Mouse (Mus musculus) kidney, adult 9 months (tissue): ENCODE data around the gene Tsacc.
"Not testable (repeated sequence)": the region's sequence is repeated elsewhere in the genome, so short reads cannot be mapped to it uniquely, and the experiment has no call there.

Experiments
- DNase-seq: peaks from one replicate; pipeline ENCODE4 v3.0.0; 2022

The Tsacc gene

DNA sequence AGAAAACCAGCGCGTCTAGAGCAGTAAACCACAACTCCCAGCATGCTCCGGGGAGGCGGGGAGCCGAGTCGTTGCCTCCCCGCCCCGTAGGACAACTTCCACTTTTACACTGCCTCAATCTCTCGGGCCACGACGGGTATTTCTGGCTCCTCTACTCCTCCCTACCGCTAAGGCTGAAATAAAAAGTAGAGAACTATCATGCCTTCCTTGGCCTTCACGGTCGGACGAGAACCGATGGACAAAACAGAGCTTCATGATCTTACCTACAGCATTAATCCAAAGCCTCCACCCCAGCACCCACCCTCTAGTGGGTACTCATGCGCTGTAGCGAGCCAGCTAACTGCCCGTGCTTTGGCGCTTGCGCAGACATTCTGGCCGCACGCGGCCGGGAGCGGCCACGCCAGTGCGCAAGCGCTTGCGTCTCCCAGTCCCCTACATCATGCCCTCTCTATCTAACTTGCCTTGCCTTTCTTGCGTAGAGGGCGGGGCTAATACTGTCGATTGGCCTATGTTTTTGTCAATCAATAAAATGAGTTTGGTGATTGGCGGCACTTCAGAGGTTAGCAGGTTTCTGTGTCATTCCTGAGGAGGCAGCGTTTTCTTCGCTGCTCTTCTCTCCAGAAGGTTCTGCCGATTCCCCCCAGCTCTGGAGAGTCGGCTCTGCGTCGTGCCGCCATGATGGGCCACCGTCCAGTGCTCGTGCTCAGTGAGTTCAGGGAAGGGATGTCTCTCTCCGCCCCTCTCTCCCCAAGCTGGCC is at the start of gene Tsacc, which contains the start of gene Cct3:
TSS of gene Tsacc (minus strand) at position 439 of the 758 bp plus-strand sequence.
TSS of gene Cct3 (plus strand) at position 556 of the 758 bp plus-strand sequence.
- DNase-seq = peak; percentile 99

- DNase-seq = no peak
Observed at GRCm38 (mm10) chr3:88339006-88339405, 42.2 kb upstream of the Tsacc start.

- DNase-seq = no peak
Observed at GRCm38 (mm10) chr3:88338316-88338715, 41.5 kb upstream of the Tsacc start.

GRCm38 (mm10) chr3:88337367-88338020 is 40.7 kb upstream of the Tsacc start:
- DNase-seq = peak; percentile 21

DNA sequence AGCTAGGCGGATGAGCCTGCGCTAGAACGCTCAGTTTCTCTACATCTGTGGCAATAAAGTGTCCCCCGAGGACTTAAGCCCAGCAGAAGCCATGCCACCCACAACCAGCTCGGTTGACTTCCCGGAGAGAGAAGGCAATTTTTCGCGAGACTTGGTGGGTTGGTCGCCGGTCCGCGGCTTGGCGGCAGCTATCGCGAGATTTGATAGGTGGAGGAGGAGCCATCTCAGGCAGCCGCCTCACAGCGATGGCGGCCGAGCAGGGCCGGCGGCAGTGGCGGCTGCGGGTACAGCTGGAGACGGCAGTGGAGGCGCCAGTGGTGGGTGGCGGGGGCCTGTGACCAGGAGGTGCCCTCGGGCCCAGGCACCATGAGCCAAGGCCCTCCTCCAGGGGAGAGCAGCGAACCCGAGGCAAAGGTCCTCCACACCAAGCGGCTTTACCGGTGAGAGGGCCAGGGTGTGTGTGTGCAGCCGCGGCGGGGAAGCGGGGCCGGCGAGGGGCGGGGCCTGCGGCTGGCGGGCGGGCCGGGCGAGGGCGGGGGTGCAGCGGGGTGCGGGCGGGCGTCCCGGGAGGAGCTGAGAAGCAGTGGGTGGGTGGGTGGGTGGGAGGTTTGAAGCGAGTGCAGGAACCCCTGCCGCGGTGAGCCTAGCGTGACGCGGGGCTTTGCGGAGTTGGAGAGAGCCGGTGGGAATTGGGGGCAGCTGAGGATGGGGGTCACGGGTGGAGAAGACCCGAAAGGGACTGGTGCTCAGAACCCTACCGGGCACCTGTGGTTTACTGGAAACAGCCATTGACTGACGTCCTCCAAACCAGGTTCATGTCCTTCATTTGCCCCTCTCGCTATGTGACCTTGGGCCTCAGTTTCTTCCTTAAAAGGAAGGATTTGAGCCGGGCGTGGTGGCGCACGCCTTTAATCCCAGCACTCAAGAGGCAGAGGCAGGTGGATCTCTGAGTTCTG is 39.5 kb upstream of the Tsacc start, which contains the start of the genes Tmem79 and Smg5:
TSS of gene Tmem79 (minus strand) at position 91 of the 956 bp plus-strand sequence.
TSS of gene Smg5 (plus strand) at position 203 of the 956 bp plus-strand sequence.
- DNase-seq = peak; percentile 97

GRCm38 (mm10) chr3:88335436-88336053 is 38.7 kb upstream of the Tsacc start:
- DNase-seq = peak; percentile 48

GRCm38 (mm10) chr3:88334902-88335435 is 38.2 kb upstream of the Tsacc start:
- no peak for DNase-seq

DNA sequence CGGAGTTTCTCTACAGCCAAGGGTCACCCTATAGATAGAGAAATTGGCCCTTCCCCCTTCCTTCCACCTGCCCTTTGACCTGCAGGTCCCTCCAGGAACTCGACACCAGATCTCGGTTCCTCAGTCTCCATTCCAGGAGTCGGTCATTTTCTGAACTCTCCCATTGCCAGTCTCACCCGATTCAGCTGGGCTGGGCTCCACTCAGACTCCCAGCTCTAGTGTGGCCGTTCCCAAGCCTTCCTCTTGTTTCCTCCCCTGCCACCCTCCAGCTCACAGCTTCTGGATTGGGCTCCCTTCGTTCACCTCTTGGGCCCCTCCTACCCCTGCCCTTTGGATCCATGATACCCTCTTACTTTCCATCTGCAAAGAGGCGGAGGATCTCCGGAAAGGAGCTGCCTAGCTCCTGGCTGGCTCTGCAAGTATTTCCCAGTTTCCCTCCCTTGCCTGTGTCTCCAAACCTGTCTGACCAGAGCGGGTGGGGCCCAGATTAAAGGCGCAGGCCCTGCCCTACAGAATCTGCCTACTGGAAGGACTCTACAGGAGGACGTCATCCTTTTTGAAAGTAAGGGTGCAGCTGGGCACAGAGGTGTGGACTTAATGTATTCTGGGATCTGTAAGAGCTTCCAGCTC is 37.3 kb upstream of the Tsacc start:
- DNase-seq = peak; percentile 59

DNA sequence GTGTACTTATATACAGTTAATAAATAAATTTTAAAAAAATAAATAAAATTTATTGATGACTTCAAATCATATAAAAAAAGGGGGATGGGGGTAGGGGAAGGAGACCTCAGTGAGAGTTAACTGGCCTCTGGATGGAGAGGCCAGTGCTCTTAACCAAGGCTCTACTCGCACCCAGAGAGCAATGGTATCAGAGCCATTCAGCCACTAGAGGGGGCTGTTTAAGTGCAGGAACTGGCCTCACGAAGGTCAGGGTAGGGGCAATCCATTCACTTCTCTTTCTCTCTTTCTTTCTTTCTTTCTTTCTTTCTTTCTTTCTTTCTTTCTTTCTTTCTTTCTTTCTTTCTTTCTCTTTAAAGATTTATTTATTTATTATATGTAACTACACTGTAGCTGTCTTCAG is 34.5 kb upstream of the Tsacc start:
- DNase-seq = peak; percentile 66

GRCm38 (mm10) chr3:88328956-88329355 is 32.2 kb upstream of the Tsacc start:
- no peak for DNase-seq

DNA sequence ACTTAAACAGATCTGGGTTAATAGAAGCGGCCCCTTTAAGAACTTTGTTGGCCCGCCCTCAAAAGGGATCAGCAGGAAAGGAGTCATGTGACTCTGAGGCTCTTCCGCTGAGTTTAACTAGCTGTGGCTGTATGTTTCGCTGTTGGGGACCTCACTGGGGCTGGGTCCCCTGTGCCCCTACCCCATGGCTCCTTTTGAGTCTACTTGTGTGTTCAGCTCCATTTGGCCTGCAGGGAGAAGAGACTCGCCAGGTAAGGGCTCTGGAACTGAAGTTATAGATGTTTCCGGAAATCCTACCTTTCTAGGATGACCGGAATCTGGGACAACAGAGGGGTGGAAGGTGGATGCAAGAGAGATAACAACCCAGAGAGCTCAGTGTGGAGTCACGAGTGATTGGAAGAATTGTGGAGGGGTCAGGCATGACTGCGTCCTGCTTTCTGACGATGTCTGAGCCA is 28.2 kb upstream of the Tsacc start, which contains the start of gene Glmp:
TSS of gene Glmp (plus strand) at position 73 of the 455 bp plus-strand sequence.
- DNase-seq = peak; percentile 81

DNA sequence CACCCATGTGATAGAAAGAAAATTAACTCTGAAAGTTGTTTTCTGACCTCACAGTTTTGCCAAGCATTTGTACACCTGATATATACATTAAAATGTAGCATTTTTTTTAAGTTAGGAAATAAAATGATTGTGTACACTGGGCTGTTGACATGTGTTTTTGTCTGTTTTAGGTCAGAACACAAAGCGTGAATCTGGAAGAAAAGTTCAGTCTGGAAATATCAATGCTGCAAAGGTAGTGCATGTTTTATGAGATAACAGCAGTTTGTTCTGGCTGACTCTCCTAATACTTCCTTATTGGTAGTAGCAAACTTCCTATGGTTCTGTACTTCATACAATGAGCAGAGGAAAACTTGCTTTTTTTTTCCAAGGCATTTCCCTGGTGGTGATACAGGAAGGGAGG is 2.4 kb upstream of the Tsacc start:
- no peak for DNase-seq

- DNase-seq = peak; percentile 9
Observed at GRCm38 (mm10) chr3:88297321-88297851, 587 bp upstream of the Tsacc start.

DNA sequence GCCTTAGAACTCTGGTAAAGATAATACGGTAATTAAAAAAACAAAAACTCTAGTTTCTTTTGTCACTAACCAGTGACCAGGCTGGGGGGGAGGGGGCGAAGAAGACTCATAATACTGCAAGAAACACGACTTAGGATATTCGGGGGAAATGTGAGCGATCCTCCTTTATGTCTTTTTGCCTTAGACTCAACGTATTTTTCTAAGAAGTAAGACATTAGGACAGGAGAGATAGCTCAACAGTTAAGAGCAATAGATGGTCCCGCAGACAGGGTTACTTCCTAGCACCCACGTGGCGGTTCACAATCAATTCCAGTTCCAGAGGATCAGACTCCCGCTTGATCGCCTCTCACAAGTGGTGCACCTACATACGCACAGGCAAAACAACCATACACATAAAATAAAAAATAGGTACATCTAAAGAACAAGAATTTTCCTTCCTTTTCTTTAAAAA is 664 bp downstream of the Tsacc start:
- no peak for DNase-seq

DNA sequence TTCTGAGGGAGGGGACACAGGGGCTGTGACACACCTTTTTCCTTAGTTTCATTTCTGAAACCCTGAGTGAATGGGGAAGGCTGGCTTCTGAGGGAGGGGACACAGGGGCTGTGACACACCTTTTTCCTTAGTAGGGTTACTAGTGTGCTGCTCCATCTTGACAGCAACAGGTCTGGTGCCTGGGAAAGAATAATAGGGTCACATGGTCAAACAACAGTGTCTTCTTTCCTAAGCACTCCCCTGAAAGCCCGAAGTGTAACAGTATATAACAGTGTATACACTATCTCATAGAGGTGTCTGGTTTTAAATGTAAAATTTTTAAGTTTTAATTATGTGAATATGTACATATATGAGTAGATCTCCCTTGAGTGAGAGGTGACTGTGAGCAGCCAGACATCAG is 1.5 kb downstream of the Tsacc start:
- DNase-seq = not testable (repeated sequence)

GRCm38 (mm10) chr3:88291970-88292369 is 4.8 kb downstream of the Tsacc start:
- DNase-seq = peak; percentile 43

DNA sequence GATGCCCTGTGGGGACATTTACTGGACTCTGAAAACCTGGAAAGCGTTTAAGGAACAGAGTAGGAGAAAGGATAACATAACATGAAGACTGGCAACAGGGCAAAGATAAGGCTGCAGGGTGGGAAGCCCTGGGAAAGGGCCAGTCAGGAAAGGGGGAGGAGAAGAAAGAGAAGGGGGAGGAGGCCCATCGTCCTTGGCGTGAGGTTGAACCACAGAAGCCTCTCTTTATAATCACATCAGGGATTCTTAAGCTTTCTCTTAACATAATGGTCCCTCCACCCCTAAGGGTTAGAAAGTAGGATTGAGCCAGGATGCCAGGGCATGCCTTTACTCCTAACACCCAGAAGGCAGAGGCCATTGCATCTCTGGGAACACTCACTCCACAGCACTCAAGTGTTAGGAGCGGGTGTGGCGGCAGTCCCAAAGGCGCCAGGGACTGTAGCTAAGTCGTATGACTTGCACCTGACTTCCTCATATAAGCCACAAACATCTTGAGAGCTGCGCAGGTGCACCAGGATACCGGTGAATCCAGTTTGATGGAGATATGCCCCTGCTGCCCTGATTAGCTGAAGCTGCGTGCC is 8.6 kb downstream of the Tsacc start:
- DNase-seq = not testable (repeated sequence)

DNA sequence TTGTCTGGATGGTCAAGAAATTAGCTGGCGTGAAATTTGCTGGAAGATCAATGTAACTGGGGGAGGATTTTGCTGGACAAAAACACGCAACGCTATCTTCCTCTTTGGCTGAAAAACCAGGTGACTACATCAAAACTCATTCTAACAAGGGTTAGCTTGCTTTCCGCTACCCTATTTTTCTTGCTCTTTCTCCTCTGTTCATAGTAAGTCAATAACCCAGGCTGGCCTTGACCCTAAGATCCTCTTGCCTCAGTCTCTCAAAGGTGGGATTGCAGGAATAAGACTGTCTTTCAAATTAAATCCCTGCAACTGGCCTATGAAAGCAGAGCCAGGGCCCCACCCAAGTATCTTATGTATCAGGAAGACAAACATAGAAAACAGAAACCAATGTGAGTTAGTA is 9.7 kb downstream of the Tsacc start, which contains the start of gene Gm38392:
TSS of gene Gm38392 (minus strand) at position 101 of the 400 bp plus-strand sequence.
- no peak for DNase-seq

DNA sequence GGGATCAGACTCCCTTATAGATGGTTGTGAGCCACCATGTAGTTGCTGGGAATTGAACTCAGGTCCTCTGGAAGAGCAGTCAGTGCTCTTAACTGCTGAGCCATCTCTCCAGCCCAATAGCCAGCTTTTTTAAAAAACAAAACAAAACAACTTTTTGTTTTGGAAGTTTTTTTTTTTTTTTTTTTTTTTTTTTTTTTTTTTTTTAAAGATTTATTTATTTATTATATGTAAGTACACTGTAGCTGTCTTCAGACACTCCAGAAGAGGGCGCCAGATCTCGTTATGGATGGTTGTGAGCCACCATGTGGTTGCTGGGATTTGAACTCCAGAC is 11.3 kb downstream of the Tsacc start:
- not testable (repeated sequence) for DNase-seq

- not testable (repeated sequence) for DNase-seq
Observed at GRCm38 (mm10) chr3:88284815-88285564, 11.8 kb downstream of the Tsacc start.
